Mouse (Mus musculus) midbrain, embryonic 14.5 days (tissue): ENCODE measurements at regions not wholly inside any gene's neighbourhood (a gene's known extent, or its start where the extent isn't known, plus 50 kb on each side); places are given as distances from the start of the nearest gene placed in this dataset.
A peak's percentile ranks its signal among the peaks of the same experiment; 100 is the strongest.

Experiments
- ATAC-seq: fragments of 200-750 bp; cut with Nextera tagmentation; 2 replicates; pipeline ENCODE4 v1.8.0; 2017; ENCODE audit warnings: moderate number of reproducible peaks, moderate library complexity; ENCODE audit not compliant: low FRiP score, low TSS enrichment
- DNase-seq: peaks from one replicate; pipeline ENCODE4 v3.0.0-alpha.2; 2015
- H3K27ac ChIP-seq: fragments of 300-500 bp; sonication (generic); replicated peaks from 2 replicates; pipeline ENCODE4 v1.5.1; 2014; ENCODE audit warnings: mild to moderate bottlenecking, low read depth, low read length, moderate library complexity
- H3K27me3 ChIP-seq: fragments of 300-500 bp; sonication (generic); 2 replicates; pipeline ENCODE4 v1.6.1; 2014; ENCODE audit warnings: low read length, control low read depth, mixed read lengths; ENCODE audit not compliant: control insufficient read depth, insufficient read depth
- H3K36me3 ChIP-seq: fragments of 300-500 bp; sonication (generic); 2 replicates; pipeline ENCODE4 v1.6.1; 2014; ENCODE audit warnings: low read length, control low read depth; ENCODE audit not compliant: control insufficient read depth, insufficient read depth
- H3K4me1 ChIP-seq: fragments of 300-500 bp; sonication (generic); 2 replicates; pipeline ENCODE4 v1.6.1; 2014; ENCODE audit warnings: mild to moderate bottlenecking, antibody characterized with exemption, low read length, control low read depth; ENCODE audit not compliant: control insufficient read depth, insufficient read depth
- H3K4me2 ChIP-seq: fragments of 300-500 bp; sonication (generic); 2 replicates; pipeline ENCODE4 v1.6.1; 2014; ENCODE audit warnings: mild to moderate bottlenecking, low read length, moderate library complexity
- H3K4me3 ChIP-seq: fragments of 300-500 bp; sonication (generic); replicated peaks from 2 replicates; pipeline ENCODE4 v1.5.1; 2014; ENCODE audit warnings: low read depth, low read length
- H3K9ac ChIP-seq: fragments of 300-500 bp; sonication (generic); replicated peaks from 2 replicates; pipeline ENCODE4 v1.6.1; 2014; ENCODE audit warnings: mild to moderate bottlenecking, low read length, moderate library complexity
- H3K9me3 ChIP-seq: fragments of 300-500 bp; sonication (generic); 2 replicates; pipeline ENCODE4 v1.6.1; 2016; ENCODE audit warnings: low read length, control low read depth, mixed read lengths; ENCODE audit not compliant: control insufficient read depth

- peak; percentile 14 for DNase-seq
- no peak for ATAC-seq
Measured at GRCm38 (mm10) chr5:60335361-60335760, 1473.3 kb upstream of the G6pd2 start.

More at GRCm38 (mm10) chr5:60335361-60335760, 1473.3 kb upstream of the G6pd2 start:
- no peaks in the 10 kb centered on the region for H3K9me3 ChIP-seq
- no peak overlapping the region for H3K9ac ChIP-seq
- H3K36me3 ChIP-seq: no peaks in the 10 kb centered on the region
- no peaks in the 10 kb centered on the region for H3K27me3 ChIP-seq
- H3K4me2 ChIP-seq: no peak overlapping the region
- no peak overlapping the region for H3K27ac ChIP-seq
- no peak overlapping the region for H3K4me3 ChIP-seq
- no peaks in the 10 kb centered on the region for H3K4me1 ChIP-seq
